Mouse (Mus musculus) urinary bladder, postnatal 14 days (tissue): ENCODE data around the gene Klhl6.
A peak's percentile ranks its signal among the peaks of the same experiment; 100 is the strongest.

ENCODE experiments used
- DNase-seq: peaks from one replicate; pipeline ENCODE4 v3.0.0; 2021; ENCODE audit warnings: low spot score

Klhl6 gene

DNA sequence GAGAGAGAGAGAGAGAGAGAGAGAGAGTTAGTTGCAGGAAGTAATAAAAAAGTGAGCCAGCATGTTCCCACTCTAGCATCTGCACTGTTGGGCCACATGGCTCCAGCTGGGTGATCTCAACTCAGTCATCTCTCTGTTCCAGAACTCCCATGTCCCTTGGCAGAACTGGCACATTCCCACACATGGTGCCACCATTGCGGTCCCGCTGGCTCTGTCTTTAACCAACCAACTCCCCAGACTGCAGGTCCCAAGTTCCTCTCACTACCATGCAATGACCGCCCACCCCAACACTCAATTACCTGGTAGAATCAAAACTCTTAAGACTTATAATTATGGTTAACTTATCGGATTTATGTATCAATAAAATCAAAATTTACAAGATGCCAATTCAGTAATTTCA lies 14.2 kb downstream of the Klhl6 start:
- DNase-seq = no peak

DNA sequence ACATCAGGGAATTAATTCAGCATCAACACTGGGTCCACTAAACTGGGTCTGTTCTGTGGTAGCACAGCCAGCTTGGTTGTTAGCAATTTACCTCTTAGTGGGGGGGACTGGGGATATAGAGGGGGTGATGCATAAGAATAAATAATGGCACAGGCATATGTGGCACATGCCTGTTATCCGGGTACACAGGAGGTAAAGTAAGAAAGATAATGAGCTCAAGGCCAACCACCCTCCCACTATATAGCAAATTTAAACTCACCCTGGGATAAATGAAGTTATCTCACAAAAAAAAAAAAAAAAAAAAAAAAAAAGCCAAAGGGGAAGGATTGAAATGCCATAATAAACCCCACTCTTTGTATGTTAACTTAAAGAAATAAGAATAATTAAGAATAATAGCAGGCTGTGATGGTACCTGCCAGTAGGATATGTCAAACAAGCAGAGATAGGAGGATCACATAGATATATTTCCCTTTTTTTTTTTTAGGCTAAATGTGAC lies 14.9 kb downstream of the Klhl6 start:
- no peak for DNase-seq

DNA sequence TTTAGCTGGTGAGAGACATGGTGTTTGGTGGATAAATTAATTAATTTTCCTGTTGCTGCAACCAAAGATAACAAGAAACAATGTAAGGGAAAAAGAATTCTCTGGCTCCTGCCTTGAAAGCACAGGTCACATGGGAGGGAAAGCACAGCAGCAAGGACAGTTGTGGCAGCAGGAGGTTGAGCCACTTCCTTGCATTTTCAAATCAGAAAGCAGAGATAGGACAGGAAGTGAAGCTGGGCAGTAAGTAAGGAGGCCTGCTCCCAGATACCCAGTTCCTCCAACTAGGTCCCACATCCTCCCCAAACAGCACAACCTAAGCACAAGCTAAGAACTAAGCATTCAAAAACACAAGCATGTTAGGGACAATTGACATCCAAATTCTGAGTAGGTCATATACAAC lies 15.9 kb downstream of the Klhl6 start:
- DNase-seq = no peak

DNA sequence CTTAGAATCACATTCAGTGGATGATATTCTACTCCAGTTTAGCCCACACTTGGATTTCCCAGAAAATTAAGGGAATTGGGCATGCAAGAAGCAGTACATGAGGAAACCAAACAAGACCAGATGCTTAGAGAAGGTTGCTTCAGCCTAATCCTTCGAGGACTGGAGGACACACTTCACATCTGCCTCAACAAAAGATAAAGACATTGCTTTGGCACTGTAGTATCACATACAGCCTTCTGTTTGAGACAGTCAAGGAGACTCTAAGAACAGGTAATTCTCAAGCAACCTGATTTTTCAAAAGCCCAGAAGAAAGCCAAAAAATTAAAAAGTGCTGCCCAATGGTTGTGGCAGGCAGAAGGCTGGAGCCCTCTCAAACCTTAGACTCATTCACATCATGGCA lies 16.4 kb downstream of the Klhl6 start:
- no peak for DNase-seq

DNA sequence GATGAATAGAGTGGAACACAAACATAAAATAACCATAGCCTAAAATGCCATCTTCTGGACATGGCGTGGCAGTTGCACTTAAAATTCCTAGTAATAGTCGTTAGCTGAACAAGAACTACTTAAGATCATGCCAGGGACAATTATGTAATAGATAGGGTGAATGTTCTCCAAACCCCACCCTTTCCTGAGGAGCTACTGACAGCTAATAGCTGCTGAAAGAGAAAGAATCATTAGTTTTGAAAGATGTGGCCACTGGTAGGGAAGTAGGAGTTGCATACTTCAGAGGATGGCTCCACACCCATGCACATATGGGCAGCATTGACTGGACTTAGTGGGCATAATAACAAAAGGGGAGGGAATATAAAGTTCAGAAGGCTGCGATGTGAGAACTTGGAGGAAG lies 19.9 kb downstream of the Klhl6 start:
- DNase-seq = no peak

DNA sequence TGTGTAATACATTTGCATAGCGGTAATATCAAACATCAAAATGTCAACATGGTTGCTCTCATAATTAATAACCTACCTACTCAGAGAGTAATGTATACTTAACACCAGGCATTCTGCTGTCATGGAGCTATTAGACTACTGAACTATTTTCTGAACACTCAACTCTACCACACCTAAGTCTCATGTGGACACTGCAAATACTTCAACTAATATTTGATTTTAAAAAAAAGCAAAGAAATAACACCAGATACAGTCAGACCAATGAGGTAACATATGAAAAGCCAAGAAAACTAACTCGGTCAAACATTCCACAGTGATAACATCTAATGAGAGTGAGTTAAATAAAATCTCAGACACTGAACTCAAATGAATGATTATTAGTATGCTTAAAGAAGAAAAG lies 21.8 kb downstream of the Klhl6 start:
- DNase-seq = no peak

DNA sequence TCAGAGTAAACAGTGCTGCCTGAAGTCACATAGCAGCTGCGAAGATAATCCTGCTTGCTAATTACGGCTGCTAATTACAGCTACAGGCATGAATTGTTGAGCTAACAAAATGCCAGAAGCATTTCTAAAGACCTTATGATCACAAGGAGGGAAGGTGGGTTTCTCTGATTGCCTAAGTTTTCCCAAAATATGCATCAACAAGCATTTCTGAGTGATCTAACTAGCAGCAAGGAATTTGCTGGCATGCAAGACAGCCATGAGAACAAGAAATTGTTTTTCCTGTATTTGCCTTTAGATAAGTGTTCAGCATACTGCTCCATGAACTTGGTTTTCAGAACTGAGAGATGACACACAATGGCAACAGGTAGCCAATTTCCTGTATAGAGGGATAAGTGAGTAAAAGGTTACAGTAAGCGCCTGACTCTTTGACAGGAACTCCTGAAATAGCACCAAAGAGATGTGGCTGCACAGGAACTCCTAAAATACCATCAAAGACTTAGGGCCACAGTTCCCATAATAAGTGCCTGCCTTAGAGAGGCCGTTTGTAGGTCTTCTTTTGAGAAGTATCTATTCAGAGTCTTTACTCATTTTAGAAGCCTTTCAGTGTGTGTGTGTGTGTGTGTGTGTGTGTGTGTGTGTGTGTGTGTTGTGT lies 22.3 kb downstream of the Klhl6 start:
- no peak for DNase-seq

DNA sequence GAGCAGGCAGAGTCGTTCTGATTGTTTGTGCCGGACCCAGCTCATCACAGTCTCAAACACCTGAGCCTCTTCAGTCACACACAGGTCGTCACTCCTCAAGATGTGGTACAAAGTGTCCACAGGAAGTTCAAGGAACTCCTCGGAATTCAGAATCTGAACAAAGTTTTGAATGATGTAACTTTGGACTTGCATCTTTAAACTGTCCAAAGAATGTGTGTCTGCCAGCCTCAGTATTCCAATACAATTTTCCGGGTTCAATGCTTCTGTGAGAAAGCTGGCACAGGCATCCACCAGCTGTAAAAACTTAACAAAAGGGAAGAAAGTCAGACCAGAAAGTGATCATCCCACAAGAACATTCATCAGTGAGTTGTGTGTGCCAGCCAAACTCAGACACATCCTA lies 25.8 kb downstream of the Klhl6 start:
- no peak for DNase-seq

DNA sequence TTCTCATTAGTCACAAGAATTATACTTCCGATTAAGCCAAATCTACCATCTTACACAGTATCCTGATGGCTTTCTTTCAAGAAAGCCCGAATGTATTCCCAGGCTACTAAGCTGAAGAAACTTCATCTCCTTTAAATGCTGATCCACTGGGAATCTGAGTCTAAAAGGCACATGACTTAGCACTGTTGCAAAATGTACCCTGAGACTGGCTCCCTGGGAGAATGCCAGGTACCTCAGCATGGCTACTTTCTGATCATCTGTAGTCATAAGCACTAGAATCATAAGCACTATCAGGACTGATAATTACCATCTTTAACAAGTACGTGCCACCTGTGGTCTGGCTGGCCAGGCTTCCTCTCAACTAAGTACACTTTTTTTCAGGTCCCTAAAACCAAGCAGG lies 35.5 kb downstream of the Klhl6 start:
- DNase-seq = no peak

DNA sequence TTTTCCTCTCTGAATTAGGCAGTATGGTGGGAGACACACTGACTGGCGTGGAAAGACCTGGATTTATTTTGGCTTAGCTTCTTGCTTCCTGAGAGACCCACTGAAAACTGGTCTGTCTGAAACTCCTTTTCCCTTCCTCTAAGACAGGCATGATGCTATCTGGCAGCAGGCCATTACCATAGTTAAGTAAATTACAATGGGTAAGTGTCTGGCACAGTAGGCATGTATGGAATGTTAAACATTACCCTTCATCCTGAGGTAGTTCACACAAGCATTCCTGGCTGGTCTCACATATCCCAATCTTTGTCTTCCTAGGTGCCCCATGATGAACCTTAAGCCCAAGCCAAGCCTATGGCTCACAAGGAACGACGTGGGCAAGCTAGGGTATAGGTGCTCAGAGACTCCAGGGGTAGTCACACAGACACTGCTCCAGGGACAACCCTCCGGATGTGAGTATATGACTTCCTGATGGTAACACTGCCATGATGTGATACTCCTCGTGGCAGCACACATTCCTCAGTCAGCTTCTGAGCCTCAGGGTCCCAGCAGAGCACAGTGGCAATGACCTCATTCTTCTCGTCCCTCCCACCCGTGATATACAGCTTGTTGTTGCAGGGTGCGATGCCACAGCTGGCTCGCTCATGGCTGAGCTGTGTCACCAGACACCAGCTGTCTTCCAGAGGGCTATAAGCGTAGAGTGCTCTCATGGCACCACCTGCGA lies 36.1 kb downstream of the Klhl6 start:
- no peak for DNase-seq

DNA sequence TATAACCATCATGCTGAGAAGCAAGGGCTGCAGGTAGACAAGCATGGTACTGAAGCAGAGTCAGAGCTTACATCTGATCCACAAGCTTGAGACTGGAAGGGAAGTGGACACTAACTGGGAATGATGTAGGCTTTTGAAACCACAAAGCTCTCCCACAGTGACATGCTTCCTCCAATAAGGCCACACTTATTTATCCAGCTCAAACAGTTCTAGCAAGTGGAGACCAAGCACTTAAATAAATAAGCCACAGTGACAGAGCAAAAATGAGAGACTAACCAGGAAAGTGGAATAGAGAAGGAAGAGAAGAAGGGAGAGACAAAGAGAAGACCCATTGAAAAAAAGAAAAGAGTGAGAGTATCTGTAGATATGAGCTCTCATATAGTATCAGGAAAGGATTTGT lies 62.0 kb downstream of the Klhl6 start:
- DNase-seq = no peak

DNA sequence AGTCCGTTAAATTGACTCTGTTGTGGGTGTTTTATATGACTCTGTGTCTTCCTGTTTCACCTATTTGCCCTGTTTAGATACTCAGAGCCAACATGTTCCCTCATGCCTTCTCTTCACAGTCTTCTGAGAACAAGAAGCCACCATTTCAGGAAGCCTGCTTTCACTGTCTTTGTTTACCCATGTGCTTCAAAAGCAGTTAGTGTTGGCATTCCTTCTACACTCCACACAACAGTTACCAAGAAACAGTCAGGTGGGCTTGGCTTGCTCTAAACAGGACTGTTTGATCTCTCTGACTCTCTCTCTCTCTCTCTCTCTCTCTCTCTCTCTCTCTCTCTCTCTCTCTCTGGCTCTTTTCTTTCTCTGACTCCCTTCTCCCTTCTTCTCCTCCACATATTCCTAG lies 64.6 kb downstream of the Klhl6 start:
- no peak for DNase-seq

DNA sequence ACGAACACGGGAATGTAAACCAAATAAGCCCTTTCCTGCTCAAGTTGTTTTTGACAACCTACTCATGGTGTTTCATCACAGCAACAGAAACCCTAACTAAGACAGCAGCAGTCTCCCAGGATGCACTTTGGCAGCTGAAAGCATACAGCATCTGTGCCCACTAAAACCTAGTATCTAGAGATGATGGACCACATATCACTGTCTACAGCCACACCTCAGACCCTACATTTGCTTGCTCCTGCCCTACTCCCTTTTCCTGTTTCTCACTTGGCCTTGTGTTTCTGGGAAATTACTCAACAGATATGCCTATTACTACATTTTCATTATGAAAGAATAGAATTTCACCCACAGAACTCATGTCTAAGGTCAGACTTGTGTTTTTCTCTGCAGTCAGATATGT lies 70.3 kb downstream of the Klhl6 start:
- DNase-seq = no peak

DNA sequence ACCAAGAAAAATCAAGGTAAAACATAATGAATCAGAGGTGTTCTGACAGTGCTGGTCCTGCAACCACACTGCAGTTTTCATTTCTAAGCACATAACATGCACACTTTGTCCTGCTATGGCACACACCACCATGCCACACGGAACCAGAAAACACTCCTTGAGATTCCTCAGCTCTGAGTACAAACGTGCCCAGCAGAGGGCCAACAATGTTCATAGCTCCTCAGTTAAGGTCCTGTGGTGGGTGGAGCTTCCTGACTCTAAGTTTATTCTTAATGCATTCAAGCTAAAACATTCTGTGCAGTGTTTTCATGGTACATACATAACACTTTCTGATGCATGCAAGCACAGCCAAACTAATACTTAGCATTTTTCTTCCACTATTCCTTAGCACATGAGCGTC lies 74.5 kb downstream of the Klhl6 start:
- no peak for DNase-seq

DNA sequence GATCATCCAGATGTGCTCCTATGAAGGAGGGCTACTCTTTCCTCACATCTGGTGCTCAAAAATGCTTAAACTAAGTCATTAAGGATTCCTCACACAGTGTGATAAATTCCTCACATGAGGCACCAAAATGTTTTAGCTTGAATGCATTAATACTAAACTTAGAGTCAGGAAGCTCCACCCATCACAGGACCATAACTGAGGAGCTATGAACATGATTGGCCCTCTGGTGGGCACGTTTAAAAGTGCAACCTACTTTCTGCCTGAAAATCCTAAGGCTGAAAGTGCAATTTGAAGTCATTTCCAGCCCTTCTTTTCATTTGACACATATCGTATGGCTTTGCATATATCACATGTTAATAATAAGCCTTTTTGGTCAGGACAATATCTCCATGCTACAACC lies 75.7 kb downstream of the Klhl6 start:
- DNase-seq = peak; percentile 45

DNA sequence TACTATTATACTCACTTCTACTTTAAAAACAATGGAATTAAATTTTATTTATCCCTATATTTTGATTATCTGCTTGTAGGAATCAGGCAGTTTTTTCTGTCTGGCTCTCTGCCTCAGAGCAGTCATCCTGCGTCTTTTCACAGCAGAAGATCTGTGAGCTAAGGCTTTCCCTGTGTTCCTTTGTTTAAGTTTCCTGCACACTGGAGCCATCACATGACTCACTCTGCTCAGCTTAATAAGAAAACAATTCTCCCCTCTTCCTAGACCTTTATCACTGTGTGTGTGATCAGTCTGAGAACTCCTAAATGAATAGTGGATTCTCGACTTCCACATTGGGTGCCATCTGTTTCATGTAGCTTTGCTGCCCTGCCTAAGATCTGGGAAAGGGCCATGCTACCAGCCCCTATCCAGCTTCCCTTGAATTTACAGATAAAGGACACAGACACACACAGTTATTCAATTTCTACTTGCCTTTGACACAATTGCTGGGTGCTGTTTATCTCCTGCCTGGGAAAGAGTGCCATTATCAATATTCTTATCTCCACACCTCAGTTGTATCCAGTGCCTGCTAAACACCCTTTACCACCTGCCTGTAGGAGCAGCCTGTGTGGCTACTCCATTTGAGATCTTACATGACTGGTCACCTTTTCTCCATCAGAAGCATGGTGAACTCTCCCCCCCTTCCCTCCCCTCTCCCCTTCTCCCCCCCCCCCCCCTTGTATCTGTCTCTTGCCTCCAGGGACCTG lies 77.9 kb downstream of the Klhl6 start:
- DNase-seq = no peak

DNA sequence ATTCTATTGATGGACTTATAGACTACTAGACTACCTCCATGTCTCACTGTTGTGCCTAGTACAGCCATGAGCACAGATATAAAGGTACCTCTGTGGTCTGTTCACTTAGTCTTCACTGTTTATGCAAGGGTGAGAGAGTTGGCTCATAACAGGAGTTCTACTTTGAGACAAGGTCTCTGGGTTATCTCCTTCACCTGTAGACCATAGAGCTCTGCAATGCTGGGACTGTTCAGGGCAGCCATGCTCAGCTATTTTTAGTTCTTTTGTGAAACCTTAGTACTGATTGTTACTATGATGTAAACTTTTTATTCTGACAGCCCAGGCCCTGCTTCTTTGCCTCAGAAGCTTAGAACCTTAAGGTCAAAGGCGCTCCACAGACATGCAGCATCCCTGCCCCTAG lies 79.0 kb downstream of the Klhl6 start:
- DNase-seq = no peak
